Comparison of ENCODE assay signal across 21 mouse cellular contexts in genomic region chr3:68271457-68271856, GRCm38 (mm10).
DNase-seq lines count a peak whose midpoint lies in the region; ATAC-seq and TF ChIP-seq lines count a peak whose summit lies in the region.
"Had no signal": no experiment of that assay in that cellular context is flagged by ENCODE, and none has a peak within 500 bp of the region (broad histone marks: within the 10 kb centered on the region; RNA-seq: fewer than 3 reads in every experiment).

No protein-coding gene starts in this region.

- intact Hi-C loops in gastrocnemius, postnatal 36 days (cut with DNase I) = no loop called here

- 46% methylated on average over 3 of the region's 3 CpGs for WGBS in hindbrain, embryonic 10.5 days
- 27% methylated on average over 3 of the region's 3 CpGs for WGBS in hindbrain, postnatal 0 days
- WGBS in forebrain, embryonic 13.5 days = 8% methylated on average over 3 of the region's 3 CpGs
- WGBS in hindbrain, embryonic 13.5 days = 17% methylated on average over 3 of the region's 3 CpGs

- H3K36me3 ChIP-seq in hindbrain, embryonic 10.5 days = no peaks in the 10 kb centered on the region
- H3K36me3 ChIP-seq in hindbrain, postnatal 0 days (ENCODE audit: insufficient read depth, low read length) = no peaks in the 10 kb centered on the region
- no peaks in the 10 kb centered on the region for H3K36me3 ChIP-seq in forebrain, embryonic 13.5 days (ENCODE audit: poor library complexity, severe bottlenecking)
- H3K36me3 ChIP-seq in hindbrain, embryonic 13.5 days = no peaks in the 10 kb centered on the region
- H3K36me3 ChIP-seq: embryonic facial prominence, embryonic 13.5 days; heart, embryonic 10.5 days; limb, embryonic 15.5 days; midbrain, embryonic 15.5 days had no signal

- no peak overlapping the region for H3K9ac ChIP-seq in hindbrain, postnatal 0 days (replicated peaks; ENCODE audit: low read length)
- H3K9ac ChIP-seq in forebrain, embryonic 13.5 days = no peak overlapping the region
- no peak overlapping the region for H3K9ac ChIP-seq in hindbrain, embryonic 13.5 days
- H3K9ac ChIP-seq: embryonic facial prominence, embryonic 13.5 days; limb, embryonic 15.5 days; midbrain, embryonic 15.5 days had no signal

- no peak overlapping the region for H3K27ac ChIP-seq in hindbrain, embryonic 10.5 days
- no peak overlapping the region for H3K27ac ChIP-seq in hindbrain, postnatal 0 days
- no peak overlapping the region for H3K27ac ChIP-seq in forebrain, embryonic 13.5 days
- H3K27ac ChIP-seq in hindbrain, embryonic 13.5 days = peak overlapping the region; percentile 62; the same call in 1 of the 2 replicates
- H3K27ac ChIP-seq: embryonic facial prominence, embryonic 13.5 days; heart, embryonic 10.5 days; kidney, postnatal 0 days; limb, embryonic 15.5 days; midbrain, embryonic 15.5 days had no signal

- peak; percentile 15 for DNase-seq in hindbrain, embryonic 10.5 days (ENCODE audit: low spot score)
- DNase-seq in hindbrain, postnatal 0 days (ENCODE audit: low spot score) = no peak
- peak; percentile 73 for DNase-seq in retina, embryonic 14.5 days (ENCODE audit: low spot score)
- no peak for DNase-seq in gastrocnemius, postnatal 36 days
- DNase-seq in kidney, postnatal 10 days = no peak
- DNase-seq: adrenal gland, postnatal 25 days; B cell, adult 2 months; cerebellum, adult 11-12 months; cerebellum, postnatal 25 days; kidney, adult 11 months; right cerebral cortex, postnatal 14 days; spleen, adult 18-20 months; thymus, adult 18-20 months had no signal

- TF ChIP-seq CTCF in hindbrain, postnatal 0 days (IDR thresholded peaks at IDR 0.05; ENCODE audit: low read depth) = no peak

- H3K4me3 ChIP-seq in hindbrain, embryonic 10.5 days = no peak overlapping the region
- H3K4me3 ChIP-seq in hindbrain, postnatal 0 days (ENCODE audit: low read length) = no peak overlapping the region
- H3K4me3 ChIP-seq in forebrain, embryonic 13.5 days = no peak overlapping the region
- no peak overlapping the region for H3K4me3 ChIP-seq in hindbrain, embryonic 13.5 days
- H3K4me3 ChIP-seq: embryonic facial prominence, embryonic 13.5 days; heart, embryonic 10.5 days; limb, embryonic 15.5 days; midbrain, embryonic 15.5 days had no signal

- peaks cover 11% of the 10 kb centered on the region; the same call in 1 of the 2 replicates for H3K4me1 ChIP-seq in hindbrain, embryonic 10.5 days (replicated peaks)
- 0 out of 2 replicates have a peak, but pooled peaks cover 3% of the 10 kb centered on the region for H3K4me1 ChIP-seq in hindbrain, postnatal 0 days (ENCODE audit: insufficient read depth, low read length)
- peaks cover 11% of the 10 kb centered on the region; the same call in 1 of the 2 replicates for H3K4me1 ChIP-seq in forebrain, embryonic 13.5 days
- H3K4me1 ChIP-seq in hindbrain, embryonic 13.5 days (replicated peaks) = peaks cover 17% of the 10 kb centered on the region
- H3K4me1 ChIP-seq: embryonic facial prominence, embryonic 13.5 days; heart, embryonic 10.5 days; limb, embryonic 15.5 days; midbrain, embryonic 15.5 days had no signal

- no peak for ATAC-seq in hindbrain, postnatal 0 days
- ATAC-seq in forebrain, embryonic 13.5 days = peak; percentile 73; the same call in 1 of the 2 replicates
- ATAC-seq in hindbrain, embryonic 13.5 days (ENCODE audit: low FRiP score) = no peak
- ATAC-seq: lung, postnatal 0 days; midbrain, embryonic 15.5 days had no signal

- no peak overlapping the region for H3K4me2 ChIP-seq in hindbrain, postnatal 0 days (ENCODE audit: low read depth, low read length)
- no peak overlapping the region for H3K4me2 ChIP-seq in forebrain, embryonic 13.5 days
- no peak overlapping the region for H3K4me2 ChIP-seq in hindbrain, embryonic 13.5 days
- H3K4me2 ChIP-seq: embryonic facial prominence, embryonic 13.5 days; limb, embryonic 15.5 days; midbrain, embryonic 15.5 days had no signal

- H3K9me3 ChIP-seq in hindbrain, embryonic 10.5 days = 0 out of 2 replicates have a peak, but pooled peaks cover 3% of the 10 kb centered on the region
- H3K9me3 ChIP-seq in hindbrain, postnatal 0 days (ENCODE audit: low read length) = no peaks in the 10 kb centered on the region
- peaks cover 3% of the 10 kb centered on the region; the same call in 1 of the 2 replicates for H3K9me3 ChIP-seq in forebrain, embryonic 13.5 days (replicated peaks)
- no peaks in the 10 kb centered on the region for H3K9me3 ChIP-seq in hindbrain, embryonic 13.5 days
- H3K9me3 ChIP-seq: embryonic facial prominence, embryonic 13.5 days; heart, embryonic 10.5 days; limb, embryonic 15.5 days; midbrain, embryonic 15.5 days had no signal

- H3K27me3 ChIP-seq in hindbrain, embryonic 10.5 days (ENCODE audit: insufficient read depth, poor library complexity, severe bottlenecking) = no peaks in the 10 kb centered on the region
- no peaks in the 10 kb centered on the region for H3K27me3 ChIP-seq in hindbrain, postnatal 0 days (ENCODE audit: insufficient read depth, low read length)
- no peaks in the 10 kb centered on the region for H3K27me3 ChIP-seq in forebrain, embryonic 13.5 days
- no peaks in the 10 kb centered on the region for H3K27me3 ChIP-seq in hindbrain, embryonic 13.5 days
- H3K27me3 ChIP-seq: embryonic facial prominence, embryonic 13.5 days; limb, embryonic 15.5 days; midbrain, embryonic 15.5 days had no signal

Comparison
In these comparisons a context has a peak if more than half of its experiments do, and no peak if none do; other contexts are left out.
1. DNase-seq: peak in hindbrain, embryonic 10.5 days (single experiment) and retina, embryonic 14.5 days (single experiment); none in hindbrain, postnatal 0 days (single experiment), gastrocnemius, postnatal 36 days (0 of 2) and kidney, postnatal 10 days (single experiment).